Mouse (Mus musculus) 416B (cell line): ENCODE data around the gene Sfswap.

Experiments used
- DNase-seq: peaks from one replicate; pipeline ENCODE4 v3.0.0; 2011; ENCODE audit warnings: low read depth

Sfswap gene

DNA sequence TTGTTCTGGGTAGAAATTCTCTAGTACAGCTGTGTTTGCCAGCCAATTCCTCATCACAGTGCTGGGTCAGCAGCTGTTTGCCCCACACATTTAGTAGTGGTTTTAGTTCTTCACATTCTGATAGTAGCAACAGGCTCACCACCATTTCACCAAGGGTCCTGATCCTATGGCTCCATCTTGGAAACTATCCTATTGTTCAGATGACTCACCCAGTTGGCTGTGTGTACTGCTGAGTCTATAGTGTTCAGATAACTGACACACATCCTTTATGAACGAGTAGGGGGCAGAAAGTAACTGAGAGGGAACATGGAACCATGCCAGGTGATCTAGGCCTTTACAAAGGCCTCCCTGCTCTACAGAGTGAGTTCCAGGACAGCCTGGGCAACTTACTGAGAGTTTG, 28.6 kb downstream of the Sfswap start:
- DNase-seq: peak; percentile 14

DNA sequence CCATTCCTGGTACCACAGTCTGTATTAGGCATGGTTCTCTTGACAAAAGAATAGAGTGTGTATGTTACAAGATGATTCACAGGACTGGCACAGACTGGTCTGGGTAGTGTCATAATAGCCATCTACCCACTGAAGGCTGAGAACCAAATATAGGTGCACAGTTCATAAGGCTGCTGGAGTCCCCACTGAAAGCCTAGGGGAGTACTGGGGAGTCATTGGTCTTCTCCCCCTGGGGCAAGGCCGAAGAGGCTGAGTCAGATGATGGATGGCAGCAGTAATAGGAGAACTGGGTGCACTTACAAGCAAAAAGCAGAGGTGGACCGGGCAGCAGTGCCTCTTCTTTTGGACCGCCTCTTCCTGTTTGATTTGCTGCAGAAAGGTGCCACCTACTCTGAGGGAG, 32.7 kb downstream of the Sfswap start:
- DNase-seq: no peak

DNA sequence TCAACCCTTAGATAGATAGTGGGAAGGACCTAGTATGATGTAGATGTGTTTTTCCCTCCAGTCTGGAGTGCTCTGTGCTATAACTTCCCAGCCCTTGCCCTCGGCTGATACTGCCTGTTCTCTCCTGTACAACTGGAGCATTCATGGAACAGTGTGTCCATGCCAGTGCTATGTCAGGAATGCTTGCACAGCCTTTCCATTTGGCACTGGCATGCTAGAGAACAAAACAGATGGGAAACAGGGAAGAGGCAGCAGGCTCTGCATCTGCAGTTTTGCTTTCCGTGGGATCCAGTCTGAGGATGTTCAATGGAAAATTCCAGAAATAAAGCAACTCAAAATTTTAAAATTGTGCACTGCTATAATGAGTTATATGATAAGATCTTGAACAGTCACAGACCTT, 33.5 kb downstream of the Sfswap start:
- no peak for DNase-seq

DNA sequence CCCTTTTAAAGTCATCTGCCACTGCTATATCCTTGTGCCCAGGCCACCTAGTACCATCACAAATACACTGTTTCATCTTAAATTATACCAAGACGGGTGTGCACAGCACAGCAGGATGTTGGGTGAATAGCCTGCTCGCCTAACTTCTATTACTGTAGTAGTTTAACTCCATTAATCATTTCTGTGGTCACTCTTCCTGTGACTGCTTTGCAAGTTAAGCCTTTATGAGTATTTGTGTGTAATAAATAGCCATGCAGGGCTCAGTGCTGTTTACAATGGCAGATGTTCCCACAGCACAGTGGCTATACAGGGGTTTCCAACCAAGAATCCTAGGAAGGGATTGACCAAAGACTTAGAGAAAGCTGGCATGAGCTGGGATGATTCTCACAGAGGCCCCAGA, 34.0 kb downstream of the Sfswap start:
- DNase-seq: no peak

DNA sequence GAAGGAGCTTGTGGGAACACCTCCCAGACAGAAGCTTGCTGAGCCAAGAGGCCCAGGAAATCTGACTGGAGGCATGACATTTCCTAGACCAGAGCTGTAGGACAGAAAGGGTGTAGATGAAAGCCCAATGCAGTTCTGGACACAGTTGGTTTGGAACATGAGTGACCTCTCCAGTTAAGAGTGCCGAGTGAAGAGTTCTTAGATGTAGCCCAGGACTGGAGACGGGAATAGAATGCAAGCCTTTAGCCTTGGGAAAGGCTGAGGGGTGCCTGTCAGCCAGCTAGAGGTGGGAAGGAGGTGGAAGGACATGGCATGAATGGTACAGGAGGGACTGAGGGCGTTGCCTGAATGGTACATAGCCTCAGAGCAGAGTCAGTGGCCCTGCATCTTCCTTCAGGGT, 34.4 kb downstream of the Sfswap start:
- no peak for DNase-seq

DNA sequence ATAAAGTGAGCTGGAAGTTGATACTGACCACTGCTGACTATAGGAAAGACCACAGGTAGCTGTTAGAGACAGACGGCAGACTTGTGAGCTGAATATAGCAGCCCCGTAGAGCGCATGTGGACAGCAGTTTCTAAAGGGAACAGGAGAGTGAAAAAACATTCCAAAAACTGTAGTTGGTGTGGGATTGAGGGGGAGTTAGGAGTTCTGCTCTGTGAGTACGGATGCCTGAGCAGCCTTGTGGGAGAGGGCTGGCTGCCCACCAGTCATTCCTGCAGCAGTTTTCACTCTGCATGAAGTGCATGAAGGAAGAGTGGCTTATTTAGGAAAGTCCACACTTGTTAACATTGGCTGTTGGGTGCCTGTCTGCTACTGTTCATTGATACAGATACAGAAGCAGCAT, 37.8 kb downstream of the Sfswap start:
- no peak for DNase-seq

DNA sequence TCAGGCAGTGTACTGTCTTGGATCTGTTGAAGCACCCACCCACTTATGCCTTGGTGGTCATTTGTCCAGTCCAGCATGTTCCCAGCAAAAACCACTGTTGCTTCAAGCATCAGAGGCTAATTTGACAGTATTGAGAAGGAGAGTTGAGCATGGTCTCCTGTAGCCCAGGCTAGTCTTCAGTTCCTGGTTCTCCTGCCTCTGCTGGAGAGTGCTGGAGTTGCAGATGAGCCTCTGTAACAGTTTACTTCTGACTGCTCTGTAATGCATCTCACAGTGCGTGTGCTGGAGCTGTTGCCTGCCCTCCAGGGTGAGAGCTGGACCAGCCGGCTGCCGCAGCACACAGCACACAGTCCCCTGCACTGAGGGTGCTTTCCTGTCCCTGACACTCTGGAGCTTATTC, 41.2 kb downstream of the Sfswap start:
- peak; percentile 21 for DNase-seq

DNA sequence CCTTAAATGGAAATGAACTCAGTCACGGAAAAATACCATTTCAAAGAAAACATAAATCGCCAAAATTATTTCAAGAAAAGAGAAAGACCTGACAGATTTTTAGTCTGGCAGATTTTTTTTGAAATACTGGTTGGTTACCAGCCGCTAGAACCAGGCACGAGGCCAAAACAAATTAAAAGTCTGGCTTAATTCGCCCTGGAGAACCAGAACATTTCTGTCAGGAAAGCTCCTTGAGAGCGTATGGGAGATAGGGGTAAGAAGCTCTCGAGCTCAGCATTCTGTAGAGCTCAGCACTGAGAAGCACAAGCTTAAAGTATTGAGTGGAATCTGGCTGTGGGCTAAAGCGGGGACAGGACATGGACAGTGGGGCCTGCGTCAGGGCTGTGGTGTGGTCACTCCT, 44.8 kb downstream of the Sfswap start:
- no peak for DNase-seq

DNA sequence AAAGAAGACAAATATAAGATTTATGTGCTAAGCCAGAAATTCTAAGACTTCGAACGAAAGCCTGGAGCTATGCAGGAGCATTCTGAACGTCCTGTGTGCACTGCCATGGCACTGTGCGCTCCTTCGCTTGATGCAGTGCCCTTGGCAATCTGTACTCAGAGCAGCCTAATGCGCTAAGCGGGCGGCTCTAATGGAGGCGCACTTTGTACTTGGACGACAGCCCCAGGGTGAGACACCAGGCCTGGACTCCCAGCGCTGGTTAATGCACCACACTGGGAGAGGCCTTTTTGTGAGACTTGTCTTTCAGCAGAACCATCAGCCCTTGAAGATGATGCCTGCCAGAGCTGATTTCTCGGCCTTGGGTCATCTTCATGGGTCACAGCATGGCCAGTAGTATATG, 48.7 kb downstream of the Sfswap start:
- DNase-seq: no peak

DNA sequence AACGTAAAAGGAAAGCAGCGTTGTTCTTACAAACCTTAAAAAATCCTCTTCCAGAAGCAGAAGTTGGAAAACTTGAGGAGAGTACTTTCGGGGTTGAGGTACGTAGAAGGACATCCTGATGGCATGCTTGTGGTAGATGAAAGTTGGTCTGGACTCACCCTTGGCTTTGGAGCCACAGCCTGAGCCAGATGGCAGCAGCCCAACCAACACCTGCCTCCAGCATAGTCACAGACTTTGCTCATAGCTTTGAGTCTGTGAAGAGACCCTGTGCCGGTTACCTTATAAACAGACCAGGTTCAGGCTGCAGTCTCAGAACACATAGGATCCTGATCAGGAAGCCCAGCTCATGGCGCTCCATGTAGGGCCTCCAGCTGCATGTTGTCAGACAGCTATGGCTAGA, 49.8 kb downstream of the Sfswap start:
- no peak for DNase-seq

DNA sequence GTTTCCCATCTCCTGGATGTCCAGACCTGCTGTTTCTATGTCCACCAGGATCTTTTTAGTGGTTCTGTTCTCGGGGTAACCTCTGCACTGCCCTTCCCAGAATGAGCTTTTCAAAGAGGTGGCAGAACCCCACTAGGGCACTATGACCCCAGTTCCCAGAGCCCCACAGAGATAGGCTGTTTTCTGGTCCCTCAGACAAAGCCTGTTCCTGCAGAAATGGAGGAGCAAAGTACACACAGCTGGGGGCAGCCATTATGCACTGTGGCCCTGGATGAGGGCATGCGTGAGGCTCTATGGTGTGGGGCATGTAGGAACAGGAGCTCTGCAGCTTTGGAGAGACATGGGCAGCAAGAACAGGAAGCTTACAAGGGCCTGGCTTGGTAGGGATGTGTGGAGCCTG, 51.0 kb downstream of the Sfswap start:
- no peak for DNase-seq

DNA sequence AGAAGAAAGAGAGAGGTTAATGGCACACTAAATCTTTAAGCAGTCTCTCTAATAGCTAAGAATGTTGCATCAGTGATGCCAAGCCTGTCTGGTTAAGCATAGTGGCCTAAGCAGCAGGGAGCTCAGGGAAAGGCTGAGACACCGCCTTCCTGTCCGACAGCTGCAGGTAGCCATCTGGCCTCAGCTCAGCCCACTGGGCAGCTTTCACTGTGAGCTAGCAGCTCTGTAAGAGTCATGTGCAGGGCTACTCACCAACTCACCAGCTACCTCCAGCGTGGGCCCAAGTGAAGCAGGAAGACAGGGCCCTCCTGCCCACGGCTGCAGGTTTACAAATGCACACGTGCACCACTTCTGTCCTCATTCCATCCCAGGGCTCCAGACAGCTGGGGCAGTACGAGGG, 52.6 kb downstream of the Sfswap start:
- no peak for DNase-seq

DNA sequence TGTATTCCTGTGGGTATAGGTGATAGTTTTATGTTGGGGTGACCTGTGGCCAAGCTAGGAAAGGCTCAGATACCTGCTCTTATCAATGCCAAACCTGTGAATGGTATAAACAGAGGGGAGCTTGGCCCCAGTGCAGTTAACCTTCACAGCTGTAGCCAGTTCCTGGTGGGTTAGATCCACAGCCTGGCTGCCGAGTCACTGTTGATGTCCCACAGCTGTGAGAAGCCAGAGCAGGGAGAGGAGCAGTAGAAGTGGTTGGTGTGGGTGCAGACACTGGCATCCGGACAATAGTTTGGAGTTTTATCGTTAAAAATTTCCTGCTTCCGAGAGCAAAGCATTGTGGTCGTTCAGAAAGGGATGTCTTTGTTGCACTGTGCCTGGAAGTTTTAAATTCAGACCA, 57.6 kb downstream of the Sfswap start:
- no peak for DNase-seq

DNA sequence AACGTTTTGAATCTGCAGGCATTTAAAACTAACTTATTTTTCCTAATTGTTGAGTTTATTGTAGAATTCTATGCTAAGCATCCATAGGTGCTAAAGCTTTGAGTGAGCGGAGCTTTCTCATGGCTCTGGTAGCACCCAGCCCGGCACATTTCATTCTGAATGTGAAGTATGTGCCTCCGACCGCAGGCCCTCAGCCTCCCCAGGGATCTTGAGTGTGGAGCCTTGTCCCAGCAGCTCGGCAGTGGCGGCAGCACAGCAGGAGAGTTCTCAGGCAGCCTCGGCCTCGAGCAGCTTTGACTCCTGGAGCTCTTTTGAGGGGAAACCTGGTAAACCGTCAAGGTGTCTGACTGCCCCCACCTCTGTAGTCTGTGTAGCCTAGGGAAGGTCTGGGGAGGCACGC, 58.3 kb downstream of the Sfswap start:
- DNase-seq: no peak

DNA sequence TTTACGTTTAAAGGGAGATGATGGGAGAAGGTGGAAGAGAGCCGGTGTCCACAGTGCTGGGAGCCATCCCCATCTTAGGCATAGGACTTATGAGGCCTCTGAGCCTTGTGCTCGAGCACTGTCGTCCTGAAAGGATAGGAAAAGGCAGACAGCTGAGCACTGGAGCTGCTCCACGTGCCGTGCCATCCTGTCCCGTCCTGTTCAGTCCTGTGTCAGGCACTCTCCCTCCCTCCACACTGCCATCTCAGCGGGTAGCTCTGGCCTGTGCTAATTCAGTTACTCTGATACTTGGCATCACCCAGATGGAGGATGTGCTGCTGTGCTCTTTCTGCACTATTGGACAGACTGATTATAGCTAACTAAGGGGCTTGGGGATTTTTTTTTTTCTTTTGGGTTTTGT, 61.3 kb downstream of the Sfswap start:
- DNase-seq: no peak

DNA sequence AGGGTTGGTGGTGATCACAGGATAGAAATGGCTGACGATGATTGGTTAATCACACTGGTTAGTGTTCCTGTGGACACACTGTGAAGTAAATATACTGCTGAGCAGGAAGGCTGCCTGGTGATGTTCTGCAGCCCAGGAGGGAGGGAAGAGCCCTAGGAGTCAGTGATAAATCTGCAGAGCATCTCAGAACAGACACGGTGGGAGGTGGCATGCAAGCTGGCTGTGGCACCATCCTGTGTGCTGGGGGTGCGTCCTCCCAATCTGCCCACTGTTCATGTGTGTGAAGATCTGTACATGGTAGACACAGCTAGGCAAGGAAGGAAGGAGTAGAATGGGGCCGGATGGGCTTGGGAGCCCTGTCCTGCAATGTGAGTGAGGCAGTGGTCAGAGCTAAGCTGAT, 67.6 kb downstream of the Sfswap start:
- DNase-seq: no peak

DNA sequence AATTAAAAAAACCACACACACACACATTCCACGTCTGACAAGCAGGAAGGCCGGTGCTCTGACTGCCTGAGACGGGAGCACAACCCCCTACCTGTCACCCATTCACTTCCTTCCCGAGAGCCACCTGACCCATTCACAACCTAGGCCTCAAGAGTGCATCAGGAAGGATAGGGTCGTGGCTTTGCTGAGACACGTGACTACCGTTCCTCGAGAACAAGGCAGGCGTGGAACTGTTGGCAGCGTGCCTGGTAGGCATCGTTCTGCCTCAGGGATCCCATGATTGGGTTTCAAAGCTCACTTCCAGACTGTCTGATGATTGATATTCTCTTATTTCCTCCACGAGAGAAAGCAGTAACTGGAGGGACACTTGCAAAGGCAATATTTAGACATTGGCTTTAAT, 77.2 kb downstream of the Sfswap start:
- DNase-seq: peak; percentile 12

DNA sequence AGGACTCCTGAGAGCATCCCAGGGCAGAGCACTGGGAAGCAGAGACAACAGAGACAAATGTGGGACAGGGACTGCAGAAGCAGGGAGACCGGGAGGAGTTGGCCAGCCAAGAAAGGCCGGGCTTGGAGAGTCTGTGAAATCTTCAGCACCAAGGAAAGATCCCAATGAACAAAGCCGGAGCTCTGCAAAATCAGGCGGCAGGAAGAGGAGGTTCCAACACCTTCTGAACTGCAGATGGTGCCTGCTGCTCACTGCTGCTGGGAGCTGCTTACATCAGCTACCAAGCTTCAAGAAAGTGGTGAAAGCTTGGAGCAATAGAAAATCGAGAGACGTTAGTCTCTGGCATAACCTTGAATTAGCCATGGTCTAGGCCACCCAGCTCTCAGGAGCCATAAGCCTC, 79.0 kb downstream of the Sfswap start:
- DNase-seq: no peak

DNA sequence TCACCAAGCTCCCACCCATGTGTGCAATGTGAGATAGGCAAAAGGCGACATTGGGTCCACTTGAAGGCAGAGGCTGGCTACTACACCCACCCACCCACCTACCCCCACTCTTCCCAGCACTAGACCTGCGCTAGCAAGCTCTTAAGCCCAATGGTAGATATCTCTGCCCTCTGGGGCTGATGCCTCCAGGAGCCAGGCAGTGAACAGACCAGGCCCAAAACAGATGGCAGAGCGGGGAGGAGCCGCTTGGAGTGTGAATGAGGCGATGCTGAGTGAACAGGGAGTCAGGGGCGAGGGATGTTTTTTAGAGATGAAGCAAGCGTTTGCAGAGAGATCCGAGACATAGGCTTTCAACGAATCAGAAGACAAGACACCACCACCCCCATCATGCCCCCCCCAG, 79.6 kb downstream of the Sfswap start:
- no peak for DNase-seq

DNA sequence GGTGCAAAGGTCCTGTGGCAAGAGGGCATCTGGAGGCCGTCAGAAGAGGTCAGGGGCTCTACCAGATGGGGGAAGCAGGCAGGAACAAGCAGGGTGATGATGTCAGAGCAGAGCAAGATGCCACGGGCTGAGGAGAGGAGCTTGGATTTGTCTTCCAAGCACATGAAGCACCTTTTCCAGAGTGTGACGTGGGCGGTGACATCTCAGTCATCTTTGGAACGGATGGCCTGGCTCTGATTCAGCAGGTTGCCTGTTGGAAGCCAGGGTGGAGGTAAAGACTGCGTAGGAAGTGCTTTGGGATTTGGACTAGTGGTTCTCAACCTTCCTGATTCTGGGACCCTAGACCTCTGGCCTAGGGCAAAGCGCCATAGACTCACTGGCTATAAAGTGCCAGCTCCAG, 80.0 kb downstream of the Sfswap start:
- DNase-seq: no peak

DNA sequence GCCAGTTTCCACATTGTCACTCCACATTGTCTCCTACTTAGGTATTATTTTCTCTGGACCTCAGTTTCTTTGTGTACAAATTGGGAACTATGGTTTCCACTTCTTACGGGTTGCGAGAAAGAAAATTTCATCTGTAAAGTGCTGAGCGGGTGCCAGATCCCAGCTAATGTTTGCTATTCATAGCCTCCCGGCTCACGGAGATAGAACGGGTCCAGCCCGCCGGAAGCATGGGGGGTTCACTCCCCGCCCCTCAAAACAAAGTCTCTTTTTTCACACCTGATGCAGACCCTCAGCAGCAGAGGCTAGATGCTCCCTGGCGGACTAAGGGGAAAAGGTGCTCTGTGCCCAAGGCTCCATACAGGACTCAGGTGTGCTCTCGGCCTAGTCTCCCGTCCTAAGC, 82.3 kb downstream of the Sfswap start:
- DNase-seq: no peak

DNA sequence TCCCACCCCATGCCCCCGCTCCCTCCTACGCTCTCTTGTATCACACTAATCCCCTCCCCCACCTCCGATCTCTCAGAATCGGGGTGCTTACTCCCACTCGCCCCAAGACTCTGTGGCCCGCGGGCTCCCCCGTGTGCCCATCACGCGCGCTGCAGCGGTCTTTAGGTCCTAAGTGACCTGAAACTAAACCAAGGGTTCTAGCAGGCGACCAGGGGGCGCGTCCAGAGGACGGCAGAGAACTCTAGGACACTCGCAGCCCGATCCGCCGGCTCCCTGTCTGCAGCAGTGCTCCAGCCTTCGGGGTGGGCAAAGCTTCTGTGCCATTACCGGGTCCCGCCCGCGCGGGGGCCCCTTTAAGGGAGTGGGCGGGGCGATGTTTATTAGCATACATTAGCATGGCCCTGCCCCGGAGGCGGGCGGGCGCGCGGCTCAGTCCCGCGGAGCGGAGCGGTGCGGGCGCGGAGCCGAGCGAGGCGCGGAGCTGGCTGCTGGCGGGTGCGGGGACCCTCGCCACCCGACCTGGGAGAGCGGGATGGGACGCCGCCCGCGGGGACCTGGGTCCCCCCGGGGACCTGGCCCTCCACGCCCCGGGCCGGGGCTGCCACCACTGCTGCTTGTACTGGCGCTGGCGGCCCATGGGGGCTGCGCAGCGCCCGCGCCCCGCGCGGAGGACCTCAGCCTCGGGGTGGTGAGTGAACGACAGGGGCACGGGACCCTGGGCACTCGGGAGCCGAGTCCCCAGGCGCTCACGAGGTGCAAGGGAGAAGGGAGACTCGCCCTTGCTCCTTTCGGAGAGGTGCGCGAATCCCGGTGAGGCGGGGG, 83.0 kb downstream of the Sfswap start, which contains the start of gene Mmp17:
Mmp17 (plus strand) TSS at position 409 of the 822 bp plus-strand sequence.
- no peak for DNase-seq

DNA sequence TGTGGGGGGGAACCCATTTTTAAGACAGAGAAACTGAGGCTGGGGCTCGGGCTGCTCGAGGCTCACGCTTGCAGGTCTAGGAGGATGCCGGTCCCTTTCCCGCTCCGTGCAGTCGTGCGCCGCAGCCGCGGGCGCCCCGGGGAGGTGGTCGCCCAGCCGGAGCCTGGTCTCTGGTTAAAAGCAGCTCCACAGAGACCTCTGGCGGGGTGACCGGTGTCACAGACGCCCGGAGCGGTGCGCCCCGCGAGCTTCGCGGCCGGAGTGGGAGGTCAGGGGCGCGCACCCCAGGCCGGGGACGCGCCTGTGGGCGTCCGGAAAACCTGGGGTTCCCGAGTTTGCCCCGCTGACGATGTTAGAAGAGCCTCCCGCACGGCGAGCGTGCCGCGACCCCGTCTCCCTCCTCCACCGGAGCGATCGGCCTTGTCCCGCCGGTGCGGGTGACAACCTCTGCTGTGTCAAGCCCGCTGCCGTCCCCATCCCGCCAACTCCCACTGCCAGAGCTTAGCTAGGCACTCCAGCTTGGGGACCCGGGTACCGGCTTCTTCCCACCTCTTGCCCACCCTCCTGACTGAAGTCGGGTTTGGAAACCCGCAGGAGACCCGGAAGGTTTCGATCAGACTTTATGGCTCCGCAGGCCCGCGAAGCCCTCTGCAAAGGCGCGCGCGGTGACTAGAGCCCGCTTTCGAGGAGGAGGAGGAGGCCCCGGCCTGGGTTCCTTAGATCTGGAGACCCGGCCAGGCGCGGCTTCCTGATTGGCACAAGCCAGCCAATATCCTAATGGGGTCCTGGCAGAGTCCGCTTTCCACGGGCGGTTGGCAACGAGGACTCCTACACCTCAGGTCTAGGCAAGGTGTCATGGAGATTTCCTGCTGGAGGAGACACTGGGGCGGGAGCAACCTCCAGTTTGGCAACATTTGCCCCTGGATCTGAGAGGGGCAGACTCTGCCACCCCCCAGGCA, 83.8 kb downstream of the Sfswap start:
- no peak for DNase-seq
